Mouse (Mus musculus) neural tube, embryonic 13.5 days (tissue): ENCODE results near the gene Slc7a15. TPM values are rescaled to one million over a fixed set of nuclear protein-coding genes. Genes with fewer than 3 reads are reported as not detected.

Source experiments
- ATAC-seq: fragments of 200-750 bp; cut with Nextera tagmentation; 2 replicates; pipeline ENCODE4 v1.8.0; 2017; ENCODE audit warnings: low read depth, mild to moderate bottlenecking, moderate TSS enrichment, moderate library complexity
- H3K27ac ChIP-seq: fragments of 300-500 bp; sonication (generic); replicated peaks from 2 replicates; pipeline ENCODE4 v1.5.1; 2015; ENCODE audit warnings: moderate library complexity, mild to moderate bottlenecking, inconsistent platforms
- H3K27me3 ChIP-seq: fragments of 300-500 bp; sonication (generic); 2 replicates; pipeline ENCODE4 v1.6.1; 2015; ENCODE audit warnings: mild to moderate bottlenecking, inconsistent platforms
- H3K36me3 ChIP-seq: fragments of 300-500 bp; sonication (generic); 2 replicates; pipeline ENCODE4 v1.6.1; 2015; ENCODE audit warnings: mild to moderate bottlenecking, inconsistent platforms
- H3K4me1 ChIP-seq: fragments of 300-500 bp; sonication (generic); replicated peaks from 2 replicates; pipeline ENCODE4 v1.6.1; 2015; ENCODE audit warnings: inconsistent platforms
- H3K4me2 ChIP-seq: fragments of 300-500 bp; sonication (generic); 2 replicates; pipeline ENCODE4 v1.6.1; 2015; ENCODE audit warnings: inconsistent platforms, mild to moderate bottlenecking, moderate library complexity
- H3K4me3 ChIP-seq: fragments of 300-500 bp; sonication (generic); 2 replicates; pipeline ENCODE4 v1.5.1; 2015; ENCODE audit warnings: mild to moderate bottlenecking, inconsistent platforms
- H3K9ac ChIP-seq: fragments of 300-500 bp; sonication (generic); 2 replicates; pipeline ENCODE4 v1.6.1; 2015; ENCODE audit warnings: moderate library complexity, mild to moderate bottlenecking, inconsistent platforms
- H3K9me3 ChIP-seq: fragments of 300-500 bp; sonication (generic); 2 replicates; pipeline ENCODE4 v1.6.1; 2016; ENCODE audit warnings: inconsistent platforms
- WGBS: fragments of 180-500 bp; shearing (Covaris S2); methylation state at CpG from one replicate; pipeline ENCODE4 v1.1.7; 2015; 5-methylcytosine and 5-hydroxymethylcytosine counted together
- polyA plus RNA-seq: library from polyadenylated mRNA; unstranded; fragments of >200 nt; fragmentation: Nextera tagmentation; extraction: Ambion mirVana; gene quantifications from 2 replicates; pipeline ENCODE4 v1.2.1, GENCODE M21; 2015

The Slc7a15 gene
- polyA plus RNA-seq, 1 experiment from 2014 or later = not detected

DNA sequence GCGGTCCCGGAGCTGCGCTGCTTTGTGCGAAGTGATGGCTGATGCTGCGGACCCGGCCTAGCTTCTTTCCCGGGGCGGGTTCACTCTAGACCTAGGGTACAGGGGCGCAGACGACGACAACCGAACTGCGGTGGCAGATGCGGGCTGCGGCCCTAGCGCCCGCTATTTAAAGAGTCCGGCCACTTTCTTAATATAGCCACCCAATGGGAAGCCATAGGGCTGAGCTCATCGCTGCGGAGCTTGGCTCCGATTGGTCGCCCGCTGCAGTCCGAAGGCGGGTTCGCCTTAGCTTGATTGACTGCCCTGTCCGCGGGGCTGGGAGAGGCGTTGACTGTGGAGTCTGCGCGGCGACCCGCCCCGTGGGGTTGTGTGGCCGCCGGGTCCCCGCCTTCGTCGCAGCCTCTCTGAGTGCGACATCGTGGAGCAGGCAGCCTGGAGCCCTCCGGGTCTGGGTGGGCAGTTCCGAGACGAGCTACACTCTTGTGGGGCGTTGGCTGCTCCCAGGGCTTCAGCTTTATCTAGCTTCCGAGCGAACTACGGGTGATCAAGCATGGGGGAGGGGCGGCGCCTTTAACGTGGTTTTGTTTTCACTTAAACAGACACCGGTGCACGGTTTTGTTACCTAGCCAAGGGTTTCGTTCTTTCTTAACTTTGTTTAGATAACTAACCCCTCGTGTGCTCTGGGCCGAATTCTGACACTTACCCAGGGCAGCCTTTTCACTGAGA lies 98.8 kb downstream of the Slc7a15 start, which contains the start of gene Rhob:
Gene Rhob (minus strand): TSS at position 139 of the 726 bp plus-strand sequence.
- peaks cover 40% of the 10 kb centered on the region for H3K4me1 ChIP-seq
- no peaks in the 10 kb centered on the region for H3K27me3 ChIP-seq
- peak; percentile 98 for ATAC-seq
- H3K9me3 ChIP-seq = no peaks in the 10 kb centered on the region
- no peaks in the 10 kb centered on the region for H3K36me3 ChIP-seq
- peak within 1 kb of the TSS; percentile 58 for H3K4me3 ChIP-seq
- under 1% methylated on average over 56 of the region's 56 CpGs for WGBS
- H3K27ac ChIP-seq = peak within 1 kb of the TSS; percentile 100
- H3K4me2 ChIP-seq = peak within 1 kb of the TSS; percentile 83
- H3K9ac ChIP-seq = peak within 1 kb of the TSS; percentile 99

DNA sequence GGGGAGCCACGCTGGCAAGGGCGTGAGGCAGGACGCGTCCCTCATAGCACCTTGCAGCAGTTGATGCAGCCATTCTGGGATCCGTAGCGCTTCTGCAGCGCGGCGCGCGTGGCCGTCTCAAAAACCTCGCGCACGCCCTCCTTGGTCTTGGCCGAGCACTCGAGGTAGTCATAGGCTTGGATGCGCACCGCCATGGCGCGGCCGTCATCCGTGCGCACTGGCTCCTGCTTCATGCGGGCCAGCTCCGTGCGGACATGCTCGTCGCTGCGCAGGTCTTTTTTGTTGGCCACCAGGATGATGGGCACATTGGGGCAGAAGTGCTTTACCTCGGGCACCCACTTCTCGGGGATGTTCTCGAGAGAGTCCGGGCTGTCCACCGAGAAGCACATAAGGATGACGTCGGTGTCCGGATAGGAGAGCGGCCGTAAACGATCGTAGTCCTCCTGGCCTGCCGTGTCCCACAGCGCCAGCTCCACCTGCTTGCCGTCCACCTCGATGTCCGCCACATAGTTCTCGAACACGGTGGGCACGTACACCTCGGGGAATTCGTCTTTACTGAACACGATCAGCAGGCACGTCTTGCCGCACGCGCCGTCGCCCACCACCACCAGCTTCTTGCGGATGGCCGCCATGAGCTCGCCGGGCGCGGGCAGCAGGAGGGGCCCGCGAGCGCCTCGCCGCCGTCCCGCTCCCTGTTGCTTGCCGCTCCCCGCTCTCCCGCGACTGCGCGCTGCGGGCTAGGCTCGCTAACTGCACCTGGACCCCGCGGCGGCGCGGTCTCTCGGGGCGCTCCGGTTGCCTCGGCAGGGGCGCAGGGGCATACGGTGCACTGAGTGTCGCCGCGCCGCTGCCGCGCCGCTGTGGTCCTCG lies 99.6 kb downstream of the Slc7a15 start:
- Histone ChIP-seq H3K9ac (peak overlapping the region; percentile 99), H3K4me3 (peak overlapping the region; percentile 58), H3K4me2 (peak overlapping the region; percentile 83), H3K9me3 (no peaks in the 10 kb centered on the region), H3K4me1 (peaks cover 40% of the 10 kb centered on the region), H3K36me3 (no peaks in the 10 kb centered on the region), H3K27me3 (no peaks in the 10 kb centered on the region), H3K27ac (peak overlapping the region; percentile 100)
- ATAC-seq = peak; percentile 75
- WGBS = under 1% methylated on average over 99 of the region's 99 CpGs

DNA sequence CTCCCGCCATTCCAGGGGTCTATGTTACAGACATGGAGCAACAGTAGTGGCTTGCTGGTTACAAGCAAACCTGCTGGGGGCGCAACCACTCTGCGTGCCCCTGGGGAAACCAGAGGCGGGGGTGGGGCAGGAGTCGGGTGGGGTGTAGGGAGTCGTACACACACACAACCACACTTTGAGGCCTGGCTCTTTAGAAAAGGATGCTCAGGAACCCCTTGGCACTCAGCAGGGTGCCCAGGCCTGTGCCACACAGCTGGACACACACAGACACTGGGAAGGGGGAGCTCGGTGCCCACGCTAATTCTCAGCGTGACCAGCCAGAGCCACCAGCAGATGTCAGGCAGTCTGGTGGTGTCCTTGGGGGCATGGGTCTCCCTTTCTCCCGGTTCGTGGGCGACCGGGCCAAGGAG lies 100.3 kb downstream of the Slc7a15 start:
- peak overlapping the region; percentile 100 for H3K27ac ChIP-seq
- H3K4me1 ChIP-seq = peaks cover 40% of the 10 kb centered on the region
- ATAC-seq = peak; percentile 0; the same call in 1 of the 2 replicates
- peak overlapping the region; percentile 58 for H3K4me3 ChIP-seq
- 0% methylated on average over 11 of the region's 13 CpGs for WGBS
- H3K27me3 ChIP-seq = no peaks in the 10 kb centered on the region
- peak overlapping the region; percentile 99 for H3K9ac ChIP-seq
- peak overlapping the region; percentile 83 for H3K4me2 ChIP-seq
- H3K9me3 ChIP-seq = no peaks in the 10 kb centered on the region
- no peaks in the 10 kb centered on the region for H3K36me3 ChIP-seq

DNA sequence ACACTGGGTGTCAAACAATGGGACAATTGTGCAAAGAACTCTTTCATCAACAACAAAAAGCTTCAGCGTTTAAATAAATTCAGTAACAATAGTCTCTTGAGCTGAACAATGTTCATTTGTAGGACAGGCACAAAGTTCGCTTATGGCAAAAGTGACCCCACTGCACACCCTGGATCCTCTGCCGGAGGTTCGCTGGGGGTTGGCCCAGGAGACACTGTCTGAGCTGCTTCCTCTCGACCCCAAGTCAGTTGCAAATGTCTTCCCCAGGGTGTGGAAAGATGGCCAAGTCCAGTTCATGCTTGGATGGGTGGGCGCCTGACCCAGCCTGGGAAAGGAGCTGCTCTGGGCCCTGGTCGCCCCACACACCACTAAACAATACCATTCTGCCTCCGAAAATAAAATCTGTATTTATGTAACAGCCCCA lies 100.7 kb downstream of the Slc7a15 start:
- peaks cover 40% of the 10 kb centered on the region for H3K4me1 ChIP-seq
- H3K9ac ChIP-seq = peak overlapping the region; percentile 99
- peak overlapping the region; percentile 100 for H3K27ac ChIP-seq
- no peaks in the 10 kb centered on the region for H3K27me3 ChIP-seq
- H3K4me2 ChIP-seq = peak overlapping the region; percentile 83
- WGBS = 4% methylated on average over 8 of the region's 8 CpGs
- no peaks in the 10 kb centered on the region for H3K36me3 ChIP-seq
- H3K9me3 ChIP-seq = no peaks in the 10 kb centered on the region
- ATAC-seq = no peak
- peak overlapping the region; percentile 58 for H3K4me3 ChIP-seq

DNA sequence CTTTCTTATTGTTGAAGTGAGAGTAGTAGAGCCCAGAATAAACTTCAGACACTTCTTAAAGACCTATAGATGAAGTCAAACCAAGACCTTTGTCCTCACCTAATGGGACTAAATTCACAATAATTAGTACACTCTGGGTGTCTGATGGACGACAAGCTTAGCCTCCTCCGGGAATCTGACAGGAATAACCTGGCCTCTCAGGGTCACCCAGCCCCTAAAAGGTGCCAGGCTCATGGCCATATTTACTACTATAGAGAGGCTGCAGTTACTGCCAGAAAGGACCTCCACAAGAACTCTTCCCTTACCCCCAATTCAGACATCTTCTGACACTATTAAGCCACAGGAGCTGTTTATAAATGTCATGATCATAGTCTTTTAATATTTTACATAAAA lies 101.6 kb downstream of the Slc7a15 start:
- WGBS = 15% methylated on average over 2 of the region's 2 CpGs
- H3K27me3 ChIP-seq = no peaks in the 10 kb centered on the region
- H3K9ac ChIP-seq = peak overlapping the region; percentile 99
- peak overlapping the region; percentile 58 for H3K4me3 ChIP-seq
- H3K36me3 ChIP-seq = no peaks in the 10 kb centered on the region
- no peak overlapping the region for H3K27ac ChIP-seq
- H3K4me1 ChIP-seq = peaks cover 40% of the 10 kb centered on the region
- no peaks in the 10 kb centered on the region for H3K9me3 ChIP-seq
- peak overlapping the region; percentile 83 for H3K4me2 ChIP-seq
- ATAC-seq = no peak

DNA sequence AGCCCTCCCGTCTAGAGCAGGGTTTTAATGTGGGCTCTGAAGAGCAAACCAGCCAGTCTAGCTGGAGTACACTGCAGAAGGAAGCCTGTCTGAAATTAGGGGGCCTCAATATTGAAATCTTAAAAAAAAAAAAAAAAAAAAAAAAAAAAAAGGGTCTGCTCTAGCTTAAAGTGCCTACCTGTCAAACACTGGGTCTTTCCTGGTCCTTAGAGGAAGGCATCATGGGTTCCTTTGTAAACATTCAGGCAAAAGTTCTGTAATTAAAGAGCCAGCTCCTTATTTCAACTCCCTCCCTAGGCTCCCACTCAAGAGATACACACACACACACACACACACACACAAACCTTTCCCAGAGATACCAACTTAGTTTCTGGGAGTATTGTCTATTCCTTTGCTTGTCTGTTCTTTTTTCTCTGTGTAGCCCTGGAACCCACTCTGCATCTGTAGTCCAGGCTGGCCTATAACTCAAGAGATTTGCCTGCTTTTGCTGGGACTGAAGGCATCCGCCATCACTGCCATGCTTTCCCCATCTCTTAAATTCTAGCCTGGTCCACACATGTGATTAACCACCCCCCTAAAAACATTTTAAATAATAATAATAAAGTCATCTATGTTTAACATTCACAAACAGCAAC lies 102.1 kb downstream of the Slc7a15 start:
- ATAC-seq = no peak
- Histone ChIP-seq H3K9me3 (no peaks in the 10 kb centered on the region), H3K27ac (peak overlapping the region; percentile 65), H3K36me3 (no peaks in the 10 kb centered on the region), H3K4me1 (peaks cover 40% of the 10 kb centered on the region), H3K27me3 (no peaks in the 10 kb centered on the region), H3K4me2 (peak overlapping the region; percentile 83), H3K4me3 (peak overlapping the region; percentile 58), H3K9ac (peak overlapping the region; percentile 99)
- 33% methylated on average over 2 of the region's 2 CpGs for WGBS

DNA sequence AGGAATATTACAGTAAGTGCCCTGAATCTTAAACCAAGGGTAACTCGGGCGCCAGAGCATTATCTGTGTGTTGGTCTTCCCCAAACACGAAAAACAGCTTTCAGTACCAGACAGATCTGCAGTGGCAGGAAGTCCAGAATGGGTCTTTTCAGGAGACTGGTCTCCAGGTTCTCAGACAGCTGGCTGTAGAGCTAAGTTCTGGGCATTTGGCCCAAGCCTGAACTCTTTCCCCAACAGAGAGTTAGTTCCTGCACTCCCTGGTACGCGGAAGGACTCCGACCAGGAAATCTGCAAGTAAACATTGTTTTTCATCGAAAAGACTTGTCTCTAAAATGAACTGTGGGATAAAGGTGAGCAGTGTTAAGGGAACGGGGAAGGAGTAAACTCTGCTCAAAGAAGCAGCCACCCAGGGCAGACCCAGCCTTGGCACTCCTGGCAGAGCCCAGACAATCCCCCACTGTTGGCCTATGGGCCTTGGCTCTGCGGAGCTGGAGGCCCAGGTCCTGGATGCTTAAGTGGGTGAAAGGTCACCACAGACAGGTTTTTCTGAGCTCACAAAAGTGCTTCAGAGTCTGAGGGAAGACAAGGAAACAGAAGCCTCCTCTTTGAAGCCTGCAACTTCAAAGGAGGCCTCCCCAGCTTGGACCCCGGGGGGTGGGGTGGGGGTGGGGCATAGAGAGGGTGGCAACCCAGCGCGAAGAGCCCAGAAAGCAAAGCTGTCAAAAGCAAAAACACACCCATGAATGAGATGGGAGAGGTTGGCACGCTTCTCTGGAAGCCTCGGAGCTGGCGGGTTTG lies 102.8 kb downstream of the Slc7a15 start:
- H3K36me3 ChIP-seq = no peaks in the 10 kb centered on the region

DNA sequence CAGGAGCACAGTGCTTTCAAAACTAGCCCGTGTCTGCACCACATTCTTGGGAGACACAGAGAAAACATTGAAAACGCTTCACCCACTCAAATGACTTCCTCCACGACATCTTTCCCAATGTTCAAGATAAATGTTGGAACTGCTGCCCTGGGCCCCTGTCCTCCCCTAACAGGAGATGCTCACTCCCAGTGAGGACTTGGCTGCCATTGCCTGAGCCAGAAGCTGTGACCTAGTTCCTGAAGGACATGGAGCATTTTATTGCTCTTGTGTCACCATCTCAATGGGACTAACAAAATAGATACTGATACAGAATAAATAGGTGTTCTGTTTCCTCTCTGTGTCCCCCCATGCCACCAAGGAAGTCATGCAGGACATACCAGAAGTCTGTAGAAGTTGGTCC lies 104.2 kb downstream of the Slc7a15 start:
- Histone ChIP-seq H3K4me1 (peaks cover 29% of the 10 kb centered on the region), H3K4me2 (no peak overlapping the region), H3K4me3 (no peak overlapping the region), H3K9ac (no peak overlapping the region), H3K27me3 (no peaks in the 10 kb centered on the region), H3K9me3 (no peaks in the 10 kb centered on the region), H3K36me3 (no peaks in the 10 kb centered on the region), H3K27ac (no peak overlapping the region)
- WGBS = 83% methylated on average over 3 of the region's 3 CpGs
- no peak for ATAC-seq

More for the DNA sequence above, 102.8 kb downstream of the Slc7a15 start:
- H3K9ac ChIP-seq = peak overlapping the region; percentile 52; the same call in 1 of the 2 replicates
- peak overlapping the region; percentile 65 for H3K27ac ChIP-seq
- H3K4me3 ChIP-seq = peak overlapping the region; percentile 58
- ATAC-seq = no peak
- 24% methylated on average over 15 of the region's 15 CpGs for WGBS
- no peaks in the 10 kb centered on the region for H3K27me3 ChIP-seq
- H3K9me3 ChIP-seq = no peaks in the 10 kb centered on the region
- peaks cover 37% of the 10 kb centered on the region for H3K4me1 ChIP-seq
- H3K4me2 ChIP-seq = peak overlapping the region; percentile 83

DNA sequence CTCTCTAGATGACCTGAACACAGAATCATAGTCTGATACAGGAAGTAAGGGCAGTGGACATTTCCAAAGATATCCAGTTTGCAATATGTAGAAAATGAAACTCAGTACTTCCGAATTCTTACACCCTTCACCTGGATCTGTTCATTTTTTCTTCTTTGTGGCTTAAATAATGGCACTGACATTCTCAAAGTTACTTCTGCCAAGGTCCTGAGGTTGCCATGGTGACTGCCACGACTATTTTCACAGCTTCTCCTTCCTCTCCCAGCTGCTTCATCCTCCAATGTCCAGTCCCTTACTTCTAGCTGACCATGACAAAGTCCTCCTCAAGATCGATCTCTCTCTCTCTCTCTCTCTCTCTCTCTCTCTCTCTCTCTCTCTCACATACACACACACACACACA lies 105.5 kb downstream of the Slc7a15 start:
- H3K4me2 ChIP-seq = no peak overlapping the region
- peaks cover 32% of the 10 kb centered on the region for H3K4me1 ChIP-seq
- no peak overlapping the region for H3K9ac ChIP-seq
- ATAC-seq = no peak
- no peaks in the 10 kb centered on the region for H3K27me3 ChIP-seq
- H3K4me3 ChIP-seq = no peak overlapping the region
- H3K9me3 ChIP-seq = no peaks in the 10 kb centered on the region
- H3K36me3 ChIP-seq = no peaks in the 10 kb centered on the region
- no peak overlapping the region for H3K27ac ChIP-seq
- 50% methylated on average over 3 of the region's 3 CpGs for WGBS

DNA sequence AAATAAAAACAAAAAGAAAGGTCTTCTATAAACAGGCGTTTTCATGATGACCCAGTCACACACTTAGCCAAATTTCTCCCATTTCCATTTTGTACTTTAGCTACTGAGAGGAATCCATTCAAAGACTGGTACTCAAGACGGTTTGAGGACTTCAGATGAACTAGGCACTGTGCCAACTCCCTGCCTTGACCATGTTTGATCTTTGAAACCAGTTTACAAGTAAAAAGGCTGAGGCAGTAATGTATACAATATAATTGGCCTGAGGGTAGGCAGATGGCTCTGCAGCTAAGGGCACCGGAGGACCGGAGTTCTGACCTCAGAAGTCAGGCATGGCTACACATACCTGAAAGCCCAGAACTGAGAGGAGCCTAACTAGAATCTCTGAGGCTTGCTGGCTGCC lies 109.8 kb downstream of the Slc7a15 start:
- no peak overlapping the region for H3K27ac ChIP-seq
- no peak overlapping the region for H3K9ac ChIP-seq
- peaks cover 9% of the 10 kb centered on the region; the same call in 1 of the 2 replicates for H3K4me1 ChIP-seq
- no peaks in the 10 kb centered on the region for H3K36me3 ChIP-seq
- H3K27me3 ChIP-seq = no peaks in the 10 kb centered on the region
- no peak overlapping the region for H3K4me2 ChIP-seq
- no peak for ATAC-seq
- no peak overlapping the region for H3K4me3 ChIP-seq
- 46% methylated on average over 4 of the region's 4 CpGs for WGBS
- no peaks in the 10 kb centered on the region for H3K9me3 ChIP-seq

DNA sequence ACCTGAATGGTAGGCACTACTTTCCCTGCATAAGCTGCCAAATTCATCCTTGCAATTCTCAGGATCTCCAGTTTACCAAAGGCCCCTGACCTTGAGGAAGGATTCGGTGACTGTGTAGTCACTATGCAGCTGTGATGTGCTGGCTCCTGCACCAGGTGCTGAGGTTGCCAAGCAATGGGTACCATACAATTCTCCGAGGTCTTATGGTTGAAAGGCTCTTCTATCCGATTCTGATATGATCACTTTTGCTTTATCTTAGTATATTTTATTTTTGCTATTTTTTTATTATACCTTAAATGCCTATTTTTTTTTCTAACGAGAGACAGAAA lies 110.2 kb downstream of the Slc7a15 start:
- Histone ChIP-seq H3K4me2 (no peak overlapping the region), H3K36me3 (no peaks in the 10 kb centered on the region), H3K9ac (no peak overlapping the region), H3K27me3 (no peaks in the 10 kb centered on the region), H3K9me3 (no peaks in the 10 kb centered on the region), H3K4me3 (no peak overlapping the region), H3K4me1 (peaks cover 9% of the 10 kb centered on the region; the same call in 1 of the 2 replicates), H3K27ac (no peak overlapping the region)
- WGBS = 91% methylated on average over 4 of the region's 4 CpGs
- ATAC-seq = no peak
